ENCODE assay signal across 30 mouse cellular contexts in genomic region chr6:88227537-88227936, GRCm38 (mm10). TPM values are rescaled to one million over a fixed set of nuclear protein-coding genes. Genes with fewer than 3 reads are reported as not detected.
A peak's percentile ranks its signal among the peaks of the same experiment; 100 is the strongest.
DNase-seq lines count a peak whose midpoint lies in the region; ATAC-seq and TF ChIP-seq lines count a peak whose summit lies in the region.
"Had no signal": no experiment of that assay in that cellular context is flagged by ENCODE, and none has a peak within 500 bp of the region (broad histone marks: within the 10 kb centered on the region; RNA-seq: fewer than 3 reads in every experiment).

No protein-coding gene starts in this region.

- DNase-seq in heart, adult 11 months: peak; percentile 95
- DNase-seq in heart, embryonic 10.5 days (ENCODE audit: low spot score): no peak
- peak; percentile 15 for DNase-seq in lung, postnatal 0 days (ENCODE audit: low spot score)
- DNase-seq in lung, adult 18-20 months: no peak
- no peak for DNase-seq in midbrain, embryonic 10.5 days (ENCODE audit: low spot score)
- no peak for DNase-seq in midbrain, postnatal 0 days (ENCODE audit: low spot score)
- DNase-seq: adrenal gland, postnatal 10 days; adrenal gland, postnatal 36 days; B cell, adult 2 months; cerebellum, adult 18-20 months; cerebellum, adult 9-10 months; cerebellum, postnatal 14 days; gastrocnemius, postnatal 25 days; heart, adult 2 months; heart, postnatal 4 days had no signal

- H3K36me3 ChIP-seq in heart, embryonic 10.5 days: no peaks in the 10 kb centered on the region
- H3K36me3 ChIP-seq in lung, postnatal 0 days (ENCODE audit: insufficient read depth, low read length): no peaks in the 10 kb centered on the region
- H3K36me3 ChIP-seq in midbrain, embryonic 10.5 days: no peaks in the 10 kb centered on the region
- no peaks in the 10 kb centered on the region for H3K36me3 ChIP-seq in midbrain, postnatal 0 days (ENCODE audit: insufficient read depth, low read length)
- H3K36me3 ChIP-seq: forebrain, embryonic 15.5 days; G1E; heart, embryonic 12.5 days; heart, embryonic 15.5 days; hindbrain, embryonic 12.5 days; intestine, embryonic 15.5 days had no signal

- peaks cover 10% of the 10 kb centered on the region for H3K4me1 ChIP-seq in heart, embryonic 10.5 days
- H3K4me1 ChIP-seq in lung, postnatal 0 days (ENCODE audit: insufficient read depth, low read depth, low read length): no peaks in the 10 kb centered on the region
- peaks cover 45% of the 10 kb centered on the region for H3K4me1 ChIP-seq in midbrain, embryonic 10.5 days
- no peaks in the 10 kb centered on the region for H3K4me1 ChIP-seq in midbrain, postnatal 0 days (ENCODE audit: insufficient read depth, low read length)
- H3K4me1 ChIP-seq: heart, embryonic 12.5 days; heart, embryonic 15.5 days; intestine, embryonic 15.5 days had no signal

- 66% methylated on average over 7 of the region's 7 CpGs for WGBS in heart, embryonic 10.5 days
- WGBS in lung, postnatal 0 days: 55% methylated on average over 7 of the region's 7 CpGs
- WGBS in midbrain, embryonic 10.5 days: 70% methylated on average over 7 of the region's 7 CpGs
- WGBS in midbrain, postnatal 0 days: 80% methylated on average over 7 of the region's 7 CpGs

- H3K9me3 ChIP-seq in heart, embryonic 10.5 days: no peaks in the 10 kb centered on the region
- no peaks in the 10 kb centered on the region for H3K9me3 ChIP-seq in lung, postnatal 0 days (ENCODE audit: low read length)
- H3K9me3 ChIP-seq in midbrain, embryonic 10.5 days (replicated peaks): no peaks in the 10 kb centered on the region
- H3K9me3 ChIP-seq in midbrain, postnatal 0 days (ENCODE audit: low read length): no peaks in the 10 kb centered on the region
- H3K9me3 ChIP-seq: forebrain, embryonic 15.5 days; G1E; heart, embryonic 12.5 days; heart, embryonic 15.5 days; hindbrain, embryonic 12.5 days; intestine, embryonic 15.5 days had no signal

- TF ChIP-seq EP300 in lung, postnatal 0 days (IDR thresholded peaks at IDR 0.05): no peak

- no peak for TF ChIP-seq CTCF in lung, postnatal 0 days (IDR thresholded peaks at IDR 0.05)
- no peak for TF ChIP-seq CTCF in midbrain, postnatal 0 days (IDR thresholded peaks at IDR 0.05)

- H3K27me3 ChIP-seq in heart, embryonic 10.5 days (ENCODE audit: insufficient read depth, poor library complexity, severe bottlenecking): peaks cover 94% of the 10 kb centered on the region
- H3K27me3 ChIP-seq in lung, postnatal 0 days (replicated peaks; ENCODE audit: insufficient read depth, low read length): no peaks in the 10 kb centered on the region
- peaks cover 54% of the 10 kb centered on the region for H3K27me3 ChIP-seq in midbrain, embryonic 10.5 days (ENCODE audit: low read depth, poor library complexity, severe bottlenecking)
- H3K27me3 ChIP-seq in midbrain, postnatal 0 days (ENCODE audit: insufficient read depth, low read length): peaks cover 3% of the 10 kb centered on the region; the same call in 1 of the 2 replicates
- H3K27me3 ChIP-seq: forebrain, embryonic 15.5 days; intestine, embryonic 15.5 days had no signal

- H3K27ac ChIP-seq in heart, embryonic 10.5 days: no peak overlapping the region
- H3K27ac ChIP-seq in lung, postnatal 0 days (ENCODE audit: low read length): no peak overlapping the region
- peak overlapping the region; percentile 4; the same call in 1 of the 2 replicates for H3K27ac ChIP-seq in midbrain, embryonic 10.5 days (replicated peaks)
- no peak overlapping the region for H3K27ac ChIP-seq in midbrain, postnatal 0 days (ENCODE audit: low read depth, low read length)
- H3K27ac ChIP-seq: forebrain, embryonic 15.5 days; heart, embryonic 15.5 days; hindbrain, embryonic 12.5 days; intestine, embryonic 15.5 days had no signal

- ATAC-seq in lung, postnatal 0 days: peak; percentile 40
- no peak for ATAC-seq in midbrain, postnatal 0 days (ENCODE audit: low FRiP score)
- ATAC-seq: forebrain, embryonic 15.5 days; hindbrain, embryonic 16.5 days; intestine, embryonic 15.5 days; Patski had no signal

- H3K9ac ChIP-seq in lung, postnatal 0 days (replicated peaks; ENCODE audit: low read depth): no peak overlapping the region
- H3K9ac ChIP-seq in midbrain, postnatal 0 days (replicated peaks; ENCODE audit: low read length, poor library complexity, severe bottlenecking): no peak overlapping the region
- H3K9ac ChIP-seq: forebrain, embryonic 15.5 days; heart, embryonic 12.5 days; heart, embryonic 15.5 days; hindbrain, embryonic 12.5 days; intestine, embryonic 15.5 days had no signal

- H3K4me3 ChIP-seq in heart, embryonic 10.5 days: no peak overlapping the region
- H3K4me3 ChIP-seq in lung, postnatal 0 days (ENCODE audit: low read depth, low read length): no peak overlapping the region
- no peak overlapping the region for H3K4me3 ChIP-seq in midbrain, embryonic 10.5 days
- no peak overlapping the region for H3K4me3 ChIP-seq in midbrain, postnatal 0 days (ENCODE audit: low read depth, low read length)
- H3K4me3 ChIP-seq: forebrain, embryonic 15.5 days; heart, adult 2 months; heart, embryonic 12.5 days; heart, embryonic 15.5 days; hindbrain, embryonic 12.5 days; intestine, embryonic 15.5 days had no signal

- H3K4me2 ChIP-seq in lung, postnatal 0 days (replicated peaks; ENCODE audit: low read depth, low read length): no peak overlapping the region
- no peak overlapping the region for H3K4me2 ChIP-seq in midbrain, postnatal 0 days (ENCODE audit: low read depth, low read length, poor library complexity, severe bottlenecking)
- H3K4me2 ChIP-seq: forebrain, embryonic 15.5 days; heart, embryonic 12.5 days; heart, embryonic 15.5 days; hindbrain, embryonic 12.5 days; intestine, embryonic 15.5 days had no signal

RNA-seq across cellular contexts. Expression of gene Dnajb8, which starts 5.5 kb away (rescaled TPM):
- polyA plus RNA-seq in heart, embryonic 10.5 days (2016; fragmentation: Nextera tagmentation; extraction: Ambion mirVana): not detected in 2 replicates
- not detected in 2 replicates for polyA plus RNA-seq in lung, postnatal 0 days (2015; fragmentation: Nextera tagmentation; extraction: Ambion mirVana)
- not detected in 2 replicates for polyA plus RNA-seq in midbrain, embryonic 10.5 days (2016; fragmentation: Nextera tagmentation; extraction: Ambion mirVana)
- total RNA-seq in midbrain, postnatal 0 days (2014; rRNA removed): not detected in 2 replicates
- polyA plus RNA-seq in midbrain, postnatal 0 days (2015; fragmentation: Nextera tagmentation; extraction: Ambion mirVana): not detected in 2 replicates
- total RNA-seq: adrenal gland, adult 18-20 months; adrenal gland, postnatal 10 days; adrenal gland, postnatal 36 days; CH12.LX; gastrocnemius, adult 8-10 months; gastrocnemius, postnatal 25 days; heart, adult 2 months; heart, postnatal 10 days; heart, postnatal 4 days had no signal
- polyA plus RNA-seq: embryonic facial prominence, embryonic 11.5 days; embryonic facial prominence, embryonic 14.5 days; forebrain, embryonic 11.5 days; forebrain, embryonic 15.5 days; G1E; heart, embryonic 12.5 days; heart, embryonic 15.5 days; hindbrain, embryonic 12.5 days; hindbrain, embryonic 16.5 days; intestine, embryonic 15.5 days; Patski had no signal

RNA-seq across cellular contexts. Expression of gene Gata2, which starts 33.8 kb away (rescaled TPM):
- 24.5 and 24.8 TPM in 2 replicates for polyA plus RNA-seq in heart, embryonic 10.5 days (2016; fragmentation: Nextera tagmentation; extraction: Ambion mirVana)
- polyA plus RNA-seq in lung, postnatal 0 days (2015; fragmentation: Nextera tagmentation; extraction: Ambion mirVana): 86.2 and 104 TPM in 2 replicates
- polyA plus RNA-seq in midbrain, embryonic 10.5 days (2016; fragmentation: Nextera tagmentation; extraction: Ambion mirVana): 19.3 and 36.1 TPM in 2 replicates
- 9.2 and 19.3 TPM in 2 replicates for total RNA-seq in midbrain, postnatal 0 days (2014; rRNA removed)
- 17.2 and 18.5 TPM in 2 replicates for polyA plus RNA-seq in midbrain, postnatal 0 days (2015; fragmentation: Nextera tagmentation; extraction: Ambion mirVana)
- total RNA-seq: CH12.LX had no signal

Comparison
In these comparisons a context has a peak if more than half of its experiments do, and no peak if none do; other contexts are left out.
1. DNase-seq: peak in heart, adult 11 months (single experiment) and lung, postnatal 0 days (single experiment); none in heart, embryonic 10.5 days (single experiment), lung, adult 18-20 months (0 of 2), midbrain, embryonic 10.5 days (single experiment) and midbrain, postnatal 0 days (single experiment).